Mouse (Mus musculus) retina, embryonic 14.5 days (tissue): ENCODE results near the gene Ccr6.

Source experiments
- DNase-seq: peaks from one replicate; pipeline ENCODE4 v3.0.0-alpha.2; 2015; ENCODE audit warnings: low spot score

Gene Ccr6

GRCm38 (mm10) chr17:8234537-8234936 is 1.3 kb upstream of the Ccr6 start:
- no peak for DNase-seq

DNA sequence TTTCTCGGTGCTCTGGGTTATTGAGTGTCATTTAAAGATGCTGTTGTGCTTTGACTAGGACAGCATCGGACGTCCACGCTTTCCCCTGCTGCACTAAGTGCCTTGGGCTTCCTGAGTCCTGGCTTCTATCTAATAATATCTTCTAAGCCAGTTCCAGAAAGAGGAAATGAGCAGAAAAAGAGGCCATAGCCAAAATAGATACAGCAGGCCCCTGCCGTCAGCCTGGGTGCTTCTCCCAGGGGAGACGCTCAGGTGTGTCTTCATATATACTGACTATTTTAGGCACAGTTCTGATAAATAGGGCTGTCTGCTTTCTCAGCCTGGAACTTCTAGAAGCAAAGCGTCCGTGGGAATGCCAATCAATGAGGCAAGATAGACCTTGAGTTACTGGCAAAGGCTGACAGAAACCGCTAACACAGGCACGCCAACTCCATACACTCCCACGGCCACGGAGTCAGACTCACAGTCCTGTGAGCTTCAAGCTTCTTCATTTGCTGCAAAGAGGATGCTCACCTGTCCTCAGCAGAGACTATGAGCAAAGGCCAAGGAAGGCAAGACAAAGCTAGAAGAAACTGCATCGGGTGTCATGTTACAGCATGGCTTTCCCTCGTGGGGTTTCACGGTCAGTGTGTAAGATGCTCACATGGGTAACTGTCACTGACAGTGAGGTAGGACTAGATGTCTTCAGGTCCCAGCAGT is 2.3 kb downstream of the Ccr6 start:
- no peak for DNase-seq

DNA sequence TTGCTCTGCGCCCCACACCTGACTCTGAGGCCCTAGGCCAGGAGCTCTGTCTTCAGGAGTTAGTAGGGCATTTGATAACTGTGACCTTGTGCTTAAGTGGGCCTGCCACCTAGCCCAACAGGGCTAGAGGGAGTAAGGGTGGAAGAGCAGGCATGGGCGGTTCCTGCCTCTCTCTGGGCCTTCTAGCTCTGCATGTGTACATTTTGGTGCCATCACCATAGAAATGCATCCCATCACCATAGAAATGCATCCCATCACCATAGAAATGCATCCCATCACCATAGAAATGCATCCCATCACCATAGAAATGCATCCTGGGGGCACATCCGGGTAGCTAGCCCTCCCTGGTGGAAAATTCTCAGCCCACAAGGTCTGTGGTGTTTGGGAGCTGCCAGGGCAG is 3.7 kb downstream of the Ccr6 start:
- DNase-seq: no peak

GRCm38 (mm10) chr17:8240517-8240916 is 4.7 kb downstream of the Ccr6 start:
- no peak for DNase-seq

- DNase-seq: no peak
Measured at GRCm38 (mm10) chr17:8241645-8242044, 5.8 kb downstream of the Ccr6 start.

DNA sequence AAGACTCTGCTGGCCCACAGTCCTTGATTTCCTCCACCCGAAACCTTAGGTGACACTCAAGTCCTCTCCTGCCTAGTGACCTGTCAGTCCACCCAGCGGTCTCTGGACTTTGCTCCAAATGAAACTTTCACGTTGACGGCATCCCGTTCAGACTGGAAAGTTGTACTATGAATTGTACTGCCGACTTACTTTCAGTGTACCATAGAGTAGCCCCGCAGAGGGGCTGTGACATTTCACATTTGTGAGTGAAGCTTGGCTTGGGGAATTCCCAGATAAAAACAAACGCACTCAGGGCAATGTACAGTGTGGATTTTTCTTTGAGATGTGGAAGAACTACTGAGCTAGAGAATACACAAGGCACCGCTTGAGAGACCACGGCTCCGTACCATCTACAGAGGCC is 6.3 kb downstream of the Ccr6 start:
- no peak for DNase-seq

- no peak for DNase-seq
Measured at GRCm38 (mm10) chr17:8244124-8244523, 8.3 kb downstream of the Ccr6 start.

DNA sequence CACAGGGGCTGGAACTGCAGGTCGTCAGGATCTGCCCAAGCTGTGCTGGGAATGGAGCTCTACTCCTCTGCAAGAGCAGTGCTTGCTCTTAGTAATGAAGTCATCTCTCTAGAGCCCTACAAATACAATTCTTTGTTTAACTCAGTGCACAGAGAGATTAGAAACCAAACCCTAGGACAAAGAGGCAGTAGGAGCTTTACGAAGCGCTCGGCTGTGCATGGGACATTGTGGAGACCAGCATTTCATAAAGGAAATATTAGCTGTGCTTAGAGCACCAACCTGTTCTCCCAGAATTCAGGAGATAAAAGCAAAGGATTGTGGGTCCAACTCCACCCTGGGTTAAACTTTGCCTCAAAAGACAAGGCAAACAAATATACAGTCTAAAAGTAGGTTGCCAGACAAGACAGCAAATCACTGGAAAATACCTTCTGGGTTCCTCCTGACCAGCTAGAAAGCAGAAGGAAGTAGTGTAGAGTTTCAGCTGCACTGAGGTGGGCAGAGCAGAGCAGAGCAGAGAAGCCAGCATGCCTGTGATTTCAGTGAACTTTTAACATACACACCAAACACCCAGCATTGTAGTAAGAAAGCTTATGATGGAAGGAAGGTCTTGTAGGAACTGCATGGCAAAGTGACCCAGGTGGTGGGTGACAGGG is 10.4 kb downstream of the Ccr6 start:
- DNase-seq: no peak

- DNase-seq: no peak
Measured at GRCm38 (mm10) chr17:8251704-8252103, 15.9 kb downstream of the Ccr6 start.

DNA sequence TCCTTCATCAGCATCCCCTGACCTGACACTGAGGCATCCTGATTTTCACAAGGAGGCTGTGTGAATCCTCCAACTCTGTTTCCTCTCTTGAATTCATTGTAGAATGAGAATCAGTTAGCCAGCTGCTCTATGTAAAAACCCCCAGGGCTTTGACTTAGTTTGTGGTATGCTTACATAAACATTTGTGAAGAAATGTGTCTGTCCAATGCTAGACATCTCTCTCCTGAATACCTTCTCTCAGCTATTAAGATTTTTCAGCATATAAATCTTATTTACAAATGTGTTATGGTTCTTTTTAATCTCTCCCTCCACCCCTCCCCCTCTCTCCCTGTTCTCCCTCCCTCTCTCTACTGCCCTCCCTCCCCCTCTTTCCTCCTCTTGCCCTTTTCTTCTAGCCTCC is 18.4 kb downstream of the Ccr6 start:
- no peak for DNase-seq

DNA sequence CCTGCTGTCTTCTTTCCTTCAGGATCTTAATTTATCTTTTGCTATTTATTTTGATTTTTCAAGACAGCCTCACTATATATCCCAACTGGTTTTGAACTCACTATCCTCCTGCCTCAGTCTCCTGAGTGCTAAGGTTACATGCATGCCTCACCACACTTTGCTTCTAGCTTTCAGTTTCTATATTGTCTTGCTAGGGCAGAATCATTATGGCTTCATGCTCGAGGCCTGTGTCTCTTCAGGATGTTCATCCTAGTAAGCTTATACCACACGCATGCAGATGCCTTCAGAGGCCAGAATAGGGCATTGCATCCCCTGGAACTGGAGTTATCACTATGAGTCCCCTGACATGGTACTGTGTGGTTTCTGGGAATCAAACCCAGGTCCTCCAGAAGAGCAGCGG is 19.1 kb downstream of the Ccr6 start:
- no peak for DNase-seq

GRCm38 (mm10) chr17:8255583-8255982 is 19.7 kb downstream of the Ccr6 start:
- DNase-seq: no peak

- DNase-seq: no peak
Measured at GRCm38 (mm10) chr17:8256982-8257381, 21.1 kb downstream of the Ccr6 start.

GRCm38 (mm10) chr17:8264638-8265037 is 28.8 kb downstream of the Ccr6 start:
- peak; percentile 84 for DNase-seq

DNA sequence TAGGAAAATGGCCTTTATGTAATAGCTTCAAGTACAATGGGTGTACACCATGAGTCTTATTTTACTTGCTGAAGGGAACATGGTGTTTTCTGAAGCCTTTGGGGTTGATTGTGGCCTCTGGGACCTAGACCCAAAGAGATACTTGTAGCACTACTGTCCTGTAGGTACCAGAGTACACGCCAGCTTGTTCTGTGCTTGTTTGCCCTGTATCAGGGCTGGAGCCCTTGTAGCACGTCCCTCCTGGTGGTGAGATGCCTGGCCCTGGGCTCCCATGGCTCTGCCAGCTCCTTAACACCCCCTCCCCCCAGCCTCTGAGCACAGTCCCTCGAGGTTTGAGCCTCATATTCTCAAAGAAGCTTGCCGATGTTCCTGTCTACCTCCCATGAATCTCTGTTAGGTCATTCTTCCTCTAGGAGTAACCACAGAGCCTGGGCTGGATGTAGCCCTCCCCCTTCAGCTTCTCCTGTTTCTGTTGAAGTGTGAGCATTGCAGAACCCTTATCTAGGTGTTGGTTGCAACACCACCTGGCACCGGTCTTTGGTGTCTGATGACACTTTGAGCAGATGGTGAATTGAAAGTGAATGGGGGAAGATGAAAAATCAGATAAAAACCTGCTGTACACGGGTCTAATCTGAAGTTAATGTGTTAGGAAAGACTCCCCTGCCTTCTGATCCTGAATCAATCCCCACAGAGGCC is 36.4 kb downstream of the Ccr6 start:
- DNase-seq: no peak

- no peak for DNase-seq
Measured at GRCm38 (mm10) chr17:8272951-8273350, 37.1 kb downstream of the Ccr6 start.

DNA sequence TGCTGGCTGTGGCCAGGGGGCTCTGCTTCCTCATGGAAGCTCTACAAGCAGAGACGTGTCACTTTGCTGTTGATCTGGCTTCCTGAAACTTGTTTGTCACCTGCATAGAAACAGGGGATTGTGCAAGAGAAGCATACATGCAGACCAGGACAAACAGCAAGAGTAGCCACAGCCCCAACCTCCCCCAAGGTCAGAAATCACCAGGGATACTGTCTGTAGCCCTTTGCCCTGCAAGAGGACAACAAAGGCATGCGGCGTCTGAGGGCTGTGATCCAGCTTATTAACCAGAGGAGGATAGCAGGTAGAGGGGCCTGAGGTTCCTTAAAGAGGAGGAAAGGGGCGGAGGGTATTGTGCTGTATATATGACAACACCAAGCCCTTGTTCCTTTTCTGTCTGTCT is 40.2 kb downstream of the Ccr6 start:
- no peak for DNase-seq

GRCm38 (mm10) chr17:8276680-8277079 is 40.8 kb downstream of the Ccr6 start:
- DNase-seq: no peak

GRCm38 (mm10) chr17:8277266-8277665 is 41.4 kb downstream of the Ccr6 start:
- DNase-seq: peak; percentile 31

- DNase-seq: no peak
Measured at GRCm38 (mm10) chr17:8278356-8278755, 42.5 kb downstream of the Ccr6 start.

GRCm38 (mm10) chr17:8282821-8283525 is 47.1 kb downstream of the Ccr6 start, which contains the start of gene Mpc1:
Gene Mpc1, plus strand, starts transcription at chr17:8282904.
- DNase-seq: peak; percentile 55

- peak; percentile 97 for DNase-seq
Measured at GRCm38 (mm10) chr17:8283526-8284253, 47.8 kb downstream of the Ccr6 start.
